Mouse (Mus musculus) kidney, embryonic 16.5 days (tissue): ENCODE measurements at regions not wholly inside any gene's neighbourhood (a gene's known extent, or its start where the extent isn't known, plus 50 kb on each side); places are given as distances from the start of the nearest gene placed in this dataset.
A peak's percentile ranks its signal among the peaks of the same experiment; 100 is the strongest.

Experiments
- ATAC-seq: fragments of 200-750 bp; cut with Nextera tagmentation; 2 replicates; pipeline ENCODE4 v1.8.0; 2017; ENCODE audit warnings: moderate TSS enrichment; ENCODE audit not compliant: low FRiP score, low TSS enrichment
- H3K27ac ChIP-seq: fragments of 300-500 bp; sonication (generic); 2 replicates; pipeline ENCODE4 v1.5.1; 2014; ENCODE audit warnings: low read length
- H3K27me3 ChIP-seq: fragments of 300-500 bp; sonication (generic); 2 replicates; pipeline ENCODE4 v1.6.1; 2014; ENCODE audit warnings: low read length, control low read depth, mixed read lengths; ENCODE audit not compliant: insufficient read depth
- H3K36me3 ChIP-seq: fragments of 300-500 bp; sonication (generic); 2 replicates; pipeline ENCODE4 v1.6.1; 2014; ENCODE audit warnings: low read length, control low read depth, mixed read lengths; ENCODE audit not compliant: insufficient read depth
- H3K4me1 ChIP-seq: fragments of 300-500 bp; sonication (generic); 2 replicates; pipeline ENCODE4 v1.6.1; 2014; ENCODE audit warnings: low read length, control low read depth, mixed read lengths; ENCODE audit not compliant: insufficient read depth
- H3K4me2 ChIP-seq: fragments of 300-500 bp; sonication (generic); replicated peaks from 2 replicates; pipeline ENCODE4 v1.6.1; 2014; ENCODE audit warnings: low read depth, low read length
- H3K4me3 ChIP-seq: fragments of 300-500 bp; sonication (generic); 2 replicates; pipeline ENCODE4 v1.5.1; 2014; ENCODE audit warnings: mild to moderate bottlenecking, low read length
- H3K9ac ChIP-seq: fragments of 300-500 bp; sonication (generic); replicated peaks from 2 replicates; pipeline ENCODE4 v1.6.1; 2014; ENCODE audit warnings: low read length
- H3K9me3 ChIP-seq: fragments of 300-500 bp; sonication (generic); 2 replicates; pipeline ENCODE4 v1.6.1; 2016; ENCODE audit warnings: low read length, control low read depth
- WGBS: fragments of 180-500 bp; shearing (Covaris S2); extraction: QIAGEN DNeasy Blood & Tissue Kit; methylation state at CpG from one replicate; pipeline ENCODE4 v1.1.7; 2014; 5-methylcytosine and 5-hydroxymethylcytosine counted together

- no peak overlapping the region for H3K9ac ChIP-seq
- peak; percentile 86 for ATAC-seq
- no peaks in the 10 kb centered on the region for H3K36me3 ChIP-seq
- no peak overlapping the region for H3K4me2 ChIP-seq
- peak overlapping the region; percentile 26 for H3K27ac ChIP-seq
- WGBS, result 43% methylated on average over 11 of the region's 11 CpGs
- 0 out of 2 replicates have a peak, but pooled peaks cover 4% of the 10 kb centered on the region for H3K4me1 ChIP-seq
- H3K4me3 ChIP-seq, result no peak overlapping the region
- H3K27me3 ChIP-seq, result no peaks in the 10 kb centered on the region
- no peaks in the 10 kb centered on the region for H3K9me3 ChIP-seq
Measured at GRCm38 (mm10) chr7:121589088-121589605, 117.9 kb downstream of the Usp31 start.

GRCm38 (mm10) chr7:121587713-121588112 lies 119.3 kb downstream of the Usp31 start:
- Histone ChIP-seq H3K4me1 (0 out of 2 replicates have a peak, but pooled peaks cover 4% of the 10 kb centered on the region), H3K9ac (no peak overlapping the region), H3K36me3 (no peaks in the 10 kb centered on the region), H3K27me3 (no peaks in the 10 kb centered on the region), H3K9me3 (no peaks in the 10 kb centered on the region), H3K27ac (0 out of 2 replicates have a peak overlapping the region, but pooled peaks have one; percentile 3), H3K4me3 (no peak overlapping the region), H3K4me2 (no peak overlapping the region)
- ATAC-seq, result no peak
- WGBS, result 63% methylated on average over 2 of the region's 2 CpGs

GRCm38 (mm10) chr7:121585721-121586120 lies 121.3 kb downstream of the Usp31 start:
- no peak overlapping the region for H3K4me3 ChIP-seq
- no peaks in the 10 kb centered on the region for H3K9me3 ChIP-seq
- H3K4me1 ChIP-seq, result 0 out of 2 replicates have a peak, but pooled peaks cover 4% of the 10 kb centered on the region
- H3K27ac ChIP-seq, result no peak overlapping the region
- ATAC-seq, result no peak
- H3K36me3 ChIP-seq, result no peaks in the 10 kb centered on the region
- H3K4me2 ChIP-seq, result no peak overlapping the region
- H3K27me3 ChIP-seq, result no peaks in the 10 kb centered on the region
- WGBS, result 82% methylated on average over 10 of the region's 10 CpGs
- no peak overlapping the region for H3K9ac ChIP-seq

- H3K4me1 ChIP-seq, result no peaks in the 10 kb centered on the region; the same call in 1 of the 2 replicates
- H3K36me3 ChIP-seq, result no peaks in the 10 kb centered on the region
- H3K27me3 ChIP-seq, result no peaks in the 10 kb centered on the region
- no peak overlapping the region for H3K4me3 ChIP-seq
- WGBS, result 15% methylated on average over 4 of the region's 4 CpGs
- H3K4me2 ChIP-seq, result no peak overlapping the region
- H3K9me3 ChIP-seq, result peaks cover 4% of the 10 kb centered on the region; the same call in 1 of the 2 replicates
- ATAC-seq, result peak; percentile 57; the same call in 1 of the 2 replicates
- H3K9ac ChIP-seq, result no peak overlapping the region
- H3K27ac ChIP-seq, result no peak overlapping the region
Measured at GRCm38 (mm10) chr7:121579497-121579896, 127.6 kb downstream of the Usp31 start.

GRCm38 (mm10) chr7:121572681-121573335 lies 134.2 kb downstream of the Usp31 start:
- Histone ChIP-seq H3K4me1 (no peaks in the 10 kb centered on the region), H3K4me2 (no peak overlapping the region), H3K36me3 (no peaks in the 10 kb centered on the region), H3K4me3 (no peak overlapping the region), H3K9ac (no peak overlapping the region), H3K27me3 (no peaks in the 10 kb centered on the region), H3K9me3 (peaks cover 2% of the 10 kb centered on the region; the same call in 1 of the 2 replicates), H3K27ac (no peak overlapping the region)
- WGBS, result 84% methylated on average over 5 of the region's 5 CpGs
- ATAC-seq, result no peak

GRCm38 (mm10) chr7:121571741-121572140 lies 135.3 kb downstream of the Usp31 start:
- Histone ChIP-seq H3K9me3 (no peaks in the 10 kb centered on the region), H3K36me3 (no peaks in the 10 kb centered on the region), H3K27me3 (no peaks in the 10 kb centered on the region), H3K4me1 (no peaks in the 10 kb centered on the region), H3K4me2 (no peak overlapping the region), H3K9ac (no peak overlapping the region), H3K27ac (no peak overlapping the region), H3K4me3 (no peak overlapping the region)
- 46% methylated on average over 3 of the region's 3 CpGs for WGBS
- no peak for ATAC-seq

GRCm38 (mm10) chr7:121571292-121571691 lies 135.8 kb downstream of the Usp31 start:
- H3K36me3 ChIP-seq, result no peaks in the 10 kb centered on the region

GRCm38 (mm10) chr7:121569248-121569647 lies 137.8 kb downstream of the Usp31 start:
- Histone ChIP-seq H3K27ac (no peak overlapping the region), H3K9me3 (no peaks in the 10 kb centered on the region), H3K27me3 (no peaks in the 10 kb centered on the region), H3K9ac (no peak overlapping the region), H3K4me2 (no peak overlapping the region), H3K36me3 (no peaks in the 10 kb centered on the region), H3K4me1 (no peaks in the 10 kb centered on the region), H3K4me3 (no peak overlapping the region)
- 77% methylated on average over 7 of the region's 7 CpGs for WGBS
- ATAC-seq, result no peak

More at GRCm38 (mm10) chr7:121571292-121571691, 135.8 kb downstream of the Usp31 start:
- no peaks in the 10 kb centered on the region for H3K4me1 ChIP-seq
- H3K4me3 ChIP-seq, result no peak overlapping the region
- no peaks in the 10 kb centered on the region for H3K27me3 ChIP-seq
- H3K27ac ChIP-seq, result no peak overlapping the region
- no peak overlapping the region for H3K4me2 ChIP-seq
- no peaks in the 10 kb centered on the region for H3K9me3 ChIP-seq
- no peak for ATAC-seq
- no peak overlapping the region for H3K9ac ChIP-seq
- 82% methylated on average over 4 of the region's 4 CpGs for WGBS

GRCm38 (mm10) chr7:121568064-121568463 lies 139.0 kb downstream of the Usp31 start:
- 82% methylated on average over 2 of the region's 2 CpGs for whole genome bisulfite sequencing
- Histone ChIP-seq H3K27ac (no peak overlapping the region), H3K9me3 (no peaks in the 10 kb centered on the region), H3K4me1 (no peaks in the 10 kb centered on the region), H3K4me3 (no peak overlapping the region), H3K36me3 (no peaks in the 10 kb centered on the region), H3K9ac (no peak overlapping the region), H3K4me2 (no peak overlapping the region), H3K27me3 (no peaks in the 10 kb centered on the region)
- no peak for ATAC-seq

GRCm38 (mm10) chr7:121563526-121563925 lies 143.5 kb downstream of the Usp31 start:
- no peak for ATAC-seq
- WGBS, result 40% methylated on average over 5 of the region's 5 CpGs
- H3K27ac ChIP-seq, result no peak overlapping the region
- H3K4me1 ChIP-seq, result no peaks in the 10 kb centered on the region
- no peak overlapping the region for H3K4me3 ChIP-seq
- no peak overlapping the region for H3K4me2 ChIP-seq
- no peaks in the 10 kb centered on the region for H3K9me3 ChIP-seq
- H3K36me3 ChIP-seq, result no peaks in the 10 kb centered on the region
- H3K9ac ChIP-seq, result no peak overlapping the region
- no peaks in the 10 kb centered on the region for H3K27me3 ChIP-seq
